Mouse (Mus musculus) C2C12 (cell line): Measurements from ENCODE around the gene Tmem131. TPM values are rescaled to one million over a fixed set of nuclear protein-coding genes. Genes with fewer than 3 reads are reported as not detected.

Source experiments
- H3K27me3 ChIP-seq: one replicate; pipeline ENCODE4 v1.6.1; 2011; ENCODE audit not compliant: control insufficient read depth, insufficient read depth, insufficient read length
- H3K36me3 ChIP-seq: one replicate; pipeline ENCODE4 v1.6.1; 2011; ENCODE audit not compliant: control insufficient read depth, insufficient read depth
- H3K4me3 ChIP-seq: one replicate; pipeline ENCODE4 v1.5.1; 2011; ENCODE audit warnings: mild to moderate bottlenecking, control low read depth; ENCODE audit not compliant: poor library complexity, insufficient read depth, severe bottlenecking
- H3K79me2 ChIP-seq: one replicate; pipeline ENCODE4 v1.6.1; 2011; ENCODE audit not compliant: control insufficient read depth, insufficient read depth
- H3K79me3 ChIP-seq: one replicate; pipeline ENCODE4 v1.6.1; 2011; ENCODE audit warnings: low read depth, control low read depth
- H3ac ChIP-seq: one replicate; pipeline ENCODE3; 2011; ENCODE audit warnings: low read depth; ENCODE audit not compliant: control insufficient read depth, insufficient read length
- CEBPB ChIP-seq: IDR thresholded peaks from one replicate; pipeline ENCODE4 v1.6.1; 2011; ENCODE audit warnings: low read depth, mild to moderate bottlenecking, control low read depth, moderate library complexity
- CTCF ChIP-seq: IDR thresholded peaks from one replicate; pipeline ENCODE4 v1.5.1; 2011; ENCODE audit not compliant: control insufficient read depth, insufficient read depth, insufficient read length
- FOSL1 ChIP-seq: IDR thresholded peaks from one replicate; pipeline ENCODE4 v1.8.0; 2011; ENCODE audit warnings: mild to moderate bottlenecking, low read length; ENCODE audit not compliant: poor library complexity, insufficient read depth, severe bottlenecking
- MAX ChIP-seq: IDR thresholded peaks from one replicate; pipeline ENCODE4 v1.6.1; 2011; ENCODE audit warnings: mild to moderate bottlenecking, control low read depth
- MYOD1 ChIP-seq: IDR thresholded peaks from one replicate; pipeline ENCODE4 v1.6.1; 2011; ENCODE audit warnings: low read depth; ENCODE audit not compliant: control insufficient read depth, insufficient read length
- MYOG ChIP-seq: IDR thresholded peaks from one replicate; pipeline ENCODE4 v1.6.1; 2011; ENCODE audit not compliant: control insufficient read depth, insufficient read length; ENCODE audit errors: extremely low read depth
- USF1 ChIP-seq: IDR thresholded peaks from one replicate; pipeline ENCODE4 v1.6.1; 2011; ENCODE audit warnings: low read depth, mild to moderate bottlenecking, control low read depth, moderate library complexity
- polyA plus RNA-seq: library from polyadenylated mRNA; unstranded; fragments of >200 nt; fragmentation: generic; extraction: Trizol; gene quantifications from one replicate; pipeline ENCODE4 v1.2.1, GENCODE M21; 2012; ENCODE audit warnings: missing spikeins

Gene Tmem131
- polyA plus RNA-seq, 1 experiment, result 12.9 TPM

DNA sequence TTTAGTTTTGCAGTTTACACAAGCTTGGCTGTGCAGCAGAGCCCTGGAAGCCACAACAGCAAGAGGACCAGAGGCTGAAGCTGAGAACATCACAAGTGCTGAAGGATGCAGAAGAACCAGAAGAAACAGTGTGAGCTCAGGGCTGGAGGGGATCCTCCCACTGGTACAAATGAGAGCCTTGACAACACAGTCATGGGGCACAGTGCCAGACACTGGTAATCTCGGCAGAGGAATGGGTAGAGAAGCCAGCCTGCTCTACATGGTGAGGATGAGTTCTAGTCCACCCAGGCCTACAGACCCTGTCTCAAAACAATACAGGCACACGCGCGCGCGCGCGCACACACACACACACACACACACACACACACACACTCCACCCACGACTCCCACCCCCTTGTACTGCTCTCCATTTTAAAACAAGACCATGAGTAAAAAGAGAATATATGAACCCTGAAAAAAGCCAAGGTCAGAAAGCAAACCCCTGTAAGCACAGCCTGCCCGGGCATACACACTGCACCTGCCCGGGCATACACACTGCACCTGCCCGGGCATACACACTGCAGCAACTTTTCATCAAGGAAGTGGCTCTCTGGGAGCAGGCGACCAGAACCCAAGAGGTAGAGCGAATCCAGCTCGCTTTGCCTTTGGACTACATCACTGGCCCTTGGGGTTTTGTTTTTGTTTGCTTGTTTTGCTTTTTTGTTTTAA is 39.9 kb downstream of the Tmem131 start:
- no peaks in the 10 kb centered on the region for H3K36me3 ChIP-seq
- no peak overlapping the region for H3K4me3 ChIP-seq
- H3K79me2 ChIP-seq, result peaks cover 94% of the 10 kb centered on the region
- no peak for TF ChIP-seq MYOD1
- no peak for TF ChIP-seq MAX
- TF ChIP-seq MYOG, result no peak
- TF ChIP-seq CEBPB, result no peak
- no peak for TF ChIP-seq CTCF
- no peak for TF ChIP-seq FOSL1
- no peak for TF ChIP-seq USF1
- H3ac ChIP-seq, result no peak overlapping the region
- H3K79me3 ChIP-seq, result peaks cover 49% of the 10 kb centered on the region
- H3K27me3 ChIP-seq, result no peaks in the 10 kb centered on the region

DNA sequence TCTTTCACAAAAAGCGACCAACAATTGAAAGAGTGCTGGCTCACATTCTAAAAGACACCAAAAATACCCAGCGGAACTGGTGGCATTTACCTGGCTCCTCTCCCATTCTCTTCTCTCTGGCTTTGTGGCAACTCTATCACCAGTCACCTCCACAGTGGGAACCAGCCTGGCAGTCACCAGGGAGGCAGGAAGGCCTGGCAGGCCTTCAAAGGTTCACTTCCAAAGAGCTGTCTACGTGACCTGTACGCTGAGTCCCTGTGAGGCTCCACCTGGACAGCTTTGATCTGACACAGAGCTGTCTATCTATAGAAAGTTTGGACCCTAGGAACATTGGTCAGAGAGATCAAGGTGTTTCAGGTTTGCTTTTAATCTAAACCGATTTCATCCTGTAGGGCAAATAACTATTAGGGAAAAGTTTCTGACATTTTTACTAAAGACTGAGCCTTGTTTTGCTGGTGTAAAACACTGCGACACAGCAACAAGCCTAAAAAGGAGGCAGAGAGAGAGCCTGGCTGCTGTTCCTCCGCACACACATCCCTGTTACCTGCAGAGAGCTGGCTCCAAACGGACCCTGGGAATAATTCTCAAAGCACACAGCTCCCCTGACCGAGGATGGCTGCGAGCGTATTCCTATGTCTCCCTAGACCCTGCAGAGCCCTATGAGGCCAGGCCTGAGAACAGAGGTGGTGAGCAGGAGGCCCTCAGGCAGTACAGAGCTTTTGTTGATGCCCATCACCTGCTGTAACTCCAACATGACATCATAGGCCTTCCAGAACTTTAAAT is 40.7 kb downstream of the Tmem131 start:
- Histone ChIP-seq H3K79me3 (peaks cover 51% of the 10 kb centered on the region), H3K79me2 (peaks cover 94% of the 10 kb centered on the region), H3K27me3 (no peaks in the 10 kb centered on the region), H3K4me3 (no peak overlapping the region), H3K36me3 (no peaks in the 10 kb centered on the region), H3ac (no peak overlapping the region)
- no peak for TF ChIP-seq MYOG
- no peak for TF ChIP-seq FOSL1
- no peak for TF ChIP-seq CTCF
- TF ChIP-seq MAX, result no peak
- TF ChIP-seq MYOD1, result no peak
- TF ChIP-seq USF1, result no peak
- no peak for TF ChIP-seq CEBPB

DNA sequence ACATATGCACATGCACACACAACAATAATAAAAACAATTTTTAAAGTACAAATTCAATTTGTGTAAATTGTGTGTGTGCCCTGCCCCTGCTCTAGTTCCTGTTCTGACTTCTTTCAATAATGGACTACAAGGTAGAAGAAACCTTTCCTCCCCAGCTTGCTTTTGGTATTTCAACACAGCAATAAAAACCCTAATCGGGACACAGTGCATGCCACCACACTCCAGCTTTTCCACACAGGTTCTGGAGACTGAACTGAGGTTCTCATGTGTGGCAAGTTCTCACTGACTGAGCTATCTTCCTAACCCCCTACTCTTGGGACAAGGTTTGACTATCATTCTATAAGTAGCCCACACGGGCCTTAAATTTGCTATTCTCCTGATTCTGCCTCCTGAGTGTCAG is 43.8 kb downstream of the Tmem131 start:
- H3K79me2 ChIP-seq, result peaks cover 88% of the 10 kb centered on the region
- TF ChIP-seq MAX, result no peak
- no peak for TF ChIP-seq MYOG
- TF ChIP-seq MYOD1, result no peak
- TF ChIP-seq FOSL1, result no peak
- TF ChIP-seq USF1, result no peak
- TF ChIP-seq CTCF, result no peak
- no peak for TF ChIP-seq CEBPB
- no peak overlapping the region for H3ac ChIP-seq
- no peaks in the 10 kb centered on the region for H3K27me3 ChIP-seq
- no peaks in the 10 kb centered on the region for H3K36me3 ChIP-seq
- no peak overlapping the region for H3K4me3 ChIP-seq
- peaks cover 49% of the 10 kb centered on the region for H3K79me3 ChIP-seq

DNA sequence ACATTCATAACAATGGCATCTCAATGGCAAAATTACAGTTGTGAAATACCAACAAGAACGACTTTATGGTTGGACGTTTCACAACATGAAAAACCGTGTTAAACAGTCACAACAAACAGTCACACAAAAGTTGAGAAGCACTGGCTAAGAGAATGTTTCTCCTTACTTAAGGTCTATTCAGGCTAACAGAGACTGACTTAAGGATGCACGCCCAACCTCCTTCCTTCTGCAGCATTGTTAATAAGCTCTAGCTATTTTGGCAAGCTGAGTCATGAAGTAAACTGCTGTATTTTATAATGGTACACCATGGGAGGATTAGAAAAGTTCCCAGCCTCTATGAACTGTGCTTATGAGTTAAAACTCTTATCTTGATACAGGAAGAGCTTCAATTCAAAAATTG is 47.0 kb downstream of the Tmem131 start:
- Histone ChIP-seq H3K27me3 (no peaks in the 10 kb centered on the region), H3ac (no peak overlapping the region), H3K4me3 (no peak overlapping the region), H3K79me3 (peaks cover 46% of the 10 kb centered on the region), H3K36me3 (no peaks in the 10 kb centered on the region), H3K79me2 (peaks cover 86% of the 10 kb centered on the region)
- TF ChIP-seq MAX (no peak), FOSL1 (no peak), USF1 (no peak), MYOG (no peak), MYOD1 (no peak), CEBPB (no peak), CTCF (no peak)

DNA sequence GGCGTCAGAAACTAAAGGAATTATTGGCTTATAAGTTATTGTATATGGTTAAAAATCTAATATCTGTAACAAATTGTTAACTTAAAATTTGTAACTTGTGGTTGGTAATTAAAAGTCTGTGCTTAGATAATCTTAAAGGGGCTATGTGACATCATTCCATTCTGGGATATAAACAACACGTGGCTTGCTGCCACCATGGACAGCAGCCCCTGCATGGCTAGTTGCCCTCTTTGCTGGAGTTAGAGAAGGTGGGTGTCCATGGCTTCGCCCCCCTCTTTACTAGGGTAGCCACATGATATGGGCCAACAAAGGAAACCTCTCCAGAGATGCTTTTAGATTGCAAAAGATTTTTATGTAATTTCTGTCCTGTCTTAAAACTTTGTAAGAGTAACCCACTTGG is 48.0 kb downstream of the Tmem131 start:
- Histone ChIP-seq H3ac (no peak overlapping the region), H3K79me3 (peaks cover 45% of the 10 kb centered on the region), H3K4me3 (no peak overlapping the region), H3K36me3 (no peaks in the 10 kb centered on the region), H3K27me3 (no peaks in the 10 kb centered on the region), H3K79me2 (peaks cover 85% of the 10 kb centered on the region)
- TF ChIP-seq MAX, result no peak
- TF ChIP-seq USF1, result no peak
- no peak for TF ChIP-seq FOSL1
- TF ChIP-seq MYOG, result no peak
- no peak for TF ChIP-seq CTCF
